Mouse (Mus musculus): ENCODE results near the gene Ctcf. TPM values are rescaled to one million over a fixed set of nuclear protein-coding genes. Genes with fewer than 3 reads are reported as not detected.

The Ctcf gene
- polyA plus RNA-seq, 1 experiment from 2014 or later: 80.9 TPM

- H3K9ac ChIP-seq (ENCODE audit: low read depth, low read length): no peak overlapping the region
- H3K27me3 ChIP-seq (replicated peaks; ENCODE audit: control insufficient read depth, insufficient read depth, low read length): no peaks in the 10 kb centered on the region
- 0 out of 2 replicates have a peak overlapping the region, but pooled peaks have one; percentile 34 for H3K27ac ChIP-seq (replicated peaks; ENCODE audit: low read depth, low read length)
- peak; percentile 76 for ATAC-seq (ENCODE audit: low read depth)
- H3K4me2 ChIP-seq (ENCODE audit: low read depth, low read length): no peak overlapping the region
- no peak overlapping the region for H3K4me3 ChIP-seq (ENCODE audit: low read depth, low read length)
- H3K4me1 ChIP-seq (ENCODE audit: control insufficient read depth, insufficient read depth, low read length): no peaks in the 10 kb centered on the region
- peak; percentile 82 for DNase-seq (ENCODE audit: low spot score)
- WGBS: 71% methylated on average over 6 of the region's 6 CpGs
- H3K9me3 ChIP-seq (ENCODE audit: control insufficient read depth, low read length): no peaks in the 10 kb centered on the region
- H3K36me3 ChIP-seq (ENCODE audit: control insufficient read depth, insufficient read depth, low read length): peaks cover 7% of the 10 kb centered on the region
Measured at GRCm38 (mm10) chr8:105715042-105715441, 78.7 kb downstream of the Ctcf start.

GRCm38 (mm10) chr8:105716302-105716945 lies 80.1 kb downstream of the Ctcf start:
- DNase-seq (ENCODE audit: low spot score): no peak
- H3K4me1 ChIP-seq (ENCODE audit: control insufficient read depth, insufficient read depth, low read length): no peaks in the 10 kb centered on the region
- H3K4me3 ChIP-seq (ENCODE audit: low read depth, low read length): no peak overlapping the region
- no peak for ATAC-seq (ENCODE audit: low read depth)
- no peak overlapping the region for H3K27ac ChIP-seq (replicated peaks; ENCODE audit: low read depth, low read length)
- WGBS: 96% methylated on average over 15 of the region's 15 CpGs
- H3K36me3 ChIP-seq (ENCODE audit: control insufficient read depth, insufficient read depth, low read length): peaks cover 7% of the 10 kb centered on the region
- H3K9ac ChIP-seq (ENCODE audit: low read depth, low read length): no peak overlapping the region
- H3K27me3 ChIP-seq (replicated peaks; ENCODE audit: control insufficient read depth, insufficient read depth, low read length): no peaks in the 10 kb centered on the region
- no peaks in the 10 kb centered on the region for H3K9me3 ChIP-seq (ENCODE audit: control insufficient read depth, low read length)
- H3K4me2 ChIP-seq (ENCODE audit: low read depth, low read length): no peak overlapping the region

DNA sequence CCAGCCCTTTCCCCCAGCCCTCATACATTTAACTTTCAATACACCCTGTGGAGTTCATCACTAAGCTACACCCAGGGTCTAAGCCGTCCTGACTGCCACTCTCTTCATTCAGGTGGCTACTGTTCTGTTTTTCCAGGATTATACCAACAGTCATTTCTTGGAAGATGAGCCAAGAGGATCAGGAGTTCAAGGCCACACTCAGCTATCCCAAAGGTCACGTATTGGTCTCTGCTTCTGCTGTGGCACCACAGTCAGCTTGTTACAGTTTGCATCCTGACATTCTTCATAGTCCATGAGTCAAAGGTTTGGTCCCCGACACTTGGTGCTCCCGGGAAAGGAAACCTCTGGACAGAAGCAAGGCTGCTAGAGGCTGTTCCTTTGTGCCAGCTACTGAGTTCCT lies 83.3 kb downstream of the Ctcf start:
- no peak overlapping the region for H3K4me3 ChIP-seq (ENCODE audit: low read depth, low read length)
- no peaks in the 10 kb centered on the region for H3K9me3 ChIP-seq (ENCODE audit: control insufficient read depth, low read length)
- no peaks in the 10 kb centered on the region for H3K27me3 ChIP-seq (replicated peaks; ENCODE audit: control insufficient read depth, insufficient read depth, low read length)
- no peak for DNase-seq (ENCODE audit: low spot score)
- no peak for ATAC-seq (ENCODE audit: low read depth)
- no peak overlapping the region for H3K27ac ChIP-seq (replicated peaks; ENCODE audit: low read depth, low read length)
- WGBS: 85% methylated on average over 4 of the region's 4 CpGs
- H3K9ac ChIP-seq (ENCODE audit: low read depth, low read length): no peak overlapping the region
- H3K36me3 ChIP-seq (ENCODE audit: control insufficient read depth, insufficient read depth, low read length): peaks cover 21% of the 10 kb centered on the region
- no peaks in the 10 kb centered on the region for H3K4me1 ChIP-seq (ENCODE audit: control insufficient read depth, insufficient read depth, low read length)
- H3K4me2 ChIP-seq (ENCODE audit: low read depth, low read length): no peak overlapping the region

GRCm38 (mm10) chr8:105722861-105723260 lies 86.5 kb downstream of the Ctcf start:
- Histone ChIP-seq H3K9ac (ENCODE audit: low read depth, low read length) (no peak overlapping the region), H3K4me1 (ENCODE audit: control insufficient read depth, insufficient read depth, low read length) (no peaks in the 10 kb centered on the region), H3K4me2 (ENCODE audit: low read depth, low read length) (no peak overlapping the region), H3K36me3 (ENCODE audit: control insufficient read depth, insufficient read depth, low read length) (peaks cover 29% of the 10 kb centered on the region), H3K9me3 (ENCODE audit: control insufficient read depth, low read length) (no peaks in the 10 kb centered on the region), H3K27me3 (replicated peaks; ENCODE audit: control insufficient read depth, insufficient read depth, low read length) (no peaks in the 10 kb centered on the region), H3K27ac (replicated peaks; ENCODE audit: low read depth, low read length) (no peak overlapping the region), H3K4me3 (ENCODE audit: low read depth, low read length) (no peak overlapping the region)
- no peak for DNase-seq (ENCODE audit: low spot score)
- 88% methylated on average over 9 of the region's 9 CpGs for WGBS
- ATAC-seq (ENCODE audit: low read depth): no peak

DNA sequence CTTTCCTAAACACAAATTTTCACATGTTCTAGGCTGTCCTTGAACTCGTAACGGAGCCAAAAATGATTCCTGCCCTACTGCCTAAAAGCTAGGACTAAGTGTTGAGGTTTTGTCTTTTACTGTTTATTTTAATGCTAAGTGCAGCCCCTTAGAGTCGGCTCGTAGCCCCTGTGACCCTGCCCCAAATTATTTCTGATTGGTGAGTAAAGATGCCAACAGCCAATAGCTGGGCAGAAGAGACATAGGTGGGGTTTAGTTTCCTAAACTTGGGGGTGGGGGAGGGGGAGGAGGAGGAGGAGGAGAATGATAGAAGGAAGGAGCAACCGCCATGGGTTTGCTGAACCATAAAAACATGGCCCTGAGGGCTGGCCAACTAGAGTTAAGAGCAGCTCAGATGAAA lies 89.4 kb downstream of the Ctcf start:
- DNase-seq (ENCODE audit: low spot score) (no peak), ATAC-seq (ENCODE audit: low read depth) (no peak)
- Histone ChIP-seq H3K27ac (replicated peaks; ENCODE audit: low read depth, low read length) (no peak overlapping the region), H3K36me3 (ENCODE audit: control insufficient read depth, insufficient read depth, low read length) (peaks cover 33% of the 10 kb centered on the region), H3K9ac (ENCODE audit: low read depth, low read length) (no peak overlapping the region), H3K9me3 (ENCODE audit: control insufficient read depth, low read length) (no peaks in the 10 kb centered on the region), H3K27me3 (replicated peaks; ENCODE audit: control insufficient read depth, insufficient read depth, low read length) (no peaks in the 10 kb centered on the region), H3K4me2 (ENCODE audit: low read depth, low read length) (no peak overlapping the region), H3K4me3 (ENCODE audit: low read depth, low read length) (no peak overlapping the region), H3K4me1 (ENCODE audit: control insufficient read depth, insufficient read depth, low read length) (no peaks in the 10 kb centered on the region)
- WGBS: 75% methylated on average over 5 of the region's 5 CpGs

DNA sequence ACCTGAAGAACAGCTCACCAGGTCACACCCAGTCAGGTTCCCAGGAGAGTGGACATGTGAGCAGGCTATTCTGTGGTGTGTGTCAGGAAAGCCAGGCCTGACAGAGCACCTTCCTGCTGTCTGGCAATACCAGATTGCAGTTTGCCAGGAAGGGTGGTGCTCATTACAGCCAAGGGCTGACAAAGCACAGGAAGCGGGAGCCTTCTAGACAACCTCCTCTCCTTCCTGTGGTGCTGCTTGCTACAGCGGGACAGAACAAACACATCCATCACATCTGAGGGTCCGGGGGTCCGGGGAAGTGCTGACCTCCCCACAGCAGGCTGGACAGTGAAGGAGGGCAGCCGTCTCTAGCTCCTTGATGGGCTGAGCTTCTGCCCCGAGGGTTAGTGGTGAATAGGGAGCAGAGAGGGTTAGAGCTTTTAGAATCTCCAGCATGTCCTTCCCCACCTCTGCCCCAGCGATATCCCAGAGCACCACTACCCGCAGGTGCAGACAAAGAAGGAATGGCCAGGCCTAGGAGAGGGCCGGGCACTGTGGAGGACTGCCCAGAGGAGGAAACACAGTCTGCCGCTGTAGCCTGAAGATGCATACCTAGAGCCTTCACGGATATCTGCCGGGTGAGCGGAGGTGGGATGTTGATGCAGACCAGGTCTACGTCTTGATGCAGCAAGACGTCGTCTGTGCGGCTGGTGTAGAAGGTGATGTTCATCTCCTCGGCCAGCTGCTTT lies 91.2 kb downstream of the Ctcf start:
- Histone ChIP-seq H3K27me3 (replicated peaks; ENCODE audit: control insufficient read depth, insufficient read depth, low read length) (no peaks in the 10 kb centered on the region), H3K9me3 (ENCODE audit: control insufficient read depth, low read length) (no peaks in the 10 kb centered on the region), H3K4me2 (ENCODE audit: low read depth, low read length) (no peak overlapping the region), H3K4me3 (ENCODE audit: low read depth, low read length) (no peak overlapping the region), H3K36me3 (ENCODE audit: control insufficient read depth, insufficient read depth, low read length) (peaks cover 33% of the 10 kb centered on the region), H3K9ac (ENCODE audit: low read depth, low read length) (no peak overlapping the region; the same call in 1 of the 2 replicates), H3K27ac (replicated peaks; ENCODE audit: low read depth, low read length) (no peak overlapping the region), H3K4me1 (ENCODE audit: control insufficient read depth, insufficient read depth, low read length) (no peaks in the 10 kb centered on the region)
- peak; percentile 42 for DNase-seq (ENCODE audit: low spot score)
- no peak for ATAC-seq (ENCODE audit: low read depth)
- 86% methylated on average over 18 of the region's 18 CpGs for WGBS

DNA sequence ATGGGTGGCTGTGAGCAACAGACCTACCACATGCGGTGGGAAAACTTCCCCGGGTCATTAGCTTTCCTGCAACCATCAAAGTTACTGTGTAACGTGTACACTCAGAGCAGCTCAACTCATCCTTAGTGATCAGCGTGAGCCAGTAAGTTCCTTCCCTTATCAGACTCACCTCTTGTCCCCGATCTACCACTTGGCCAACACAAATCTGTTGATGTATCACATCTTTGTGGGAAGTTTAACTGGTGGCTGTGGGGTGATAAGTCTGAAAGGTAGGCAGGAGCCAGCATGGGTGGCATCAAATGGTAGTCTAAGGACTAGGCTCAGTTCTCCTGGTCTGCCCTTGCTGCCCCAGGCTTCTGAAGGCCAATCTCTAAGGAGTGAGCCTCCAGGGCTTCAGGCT lies 95.8 kb downstream of the Ctcf start:
- ATAC-seq (ENCODE audit: low read depth) (no peak), DNase-seq (ENCODE audit: low spot score) (no peak)
- Histone ChIP-seq H3K9me3 (ENCODE audit: control insufficient read depth, low read length) (no peaks in the 10 kb centered on the region), H3K9ac (ENCODE audit: low read depth, low read length) (no peak overlapping the region), H3K4me1 (ENCODE audit: control insufficient read depth, insufficient read depth, low read length) (no peaks in the 10 kb centered on the region), H3K36me3 (ENCODE audit: control insufficient read depth, insufficient read depth, low read length) (peaks cover 8% of the 10 kb centered on the region; the same call in 1 of the 2 replicates), H3K27me3 (replicated peaks; ENCODE audit: control insufficient read depth, insufficient read depth, low read length) (no peaks in the 10 kb centered on the region), H3K27ac (replicated peaks; ENCODE audit: low read depth, low read length) (no peak overlapping the region), H3K4me3 (ENCODE audit: low read depth, low read length) (no peak overlapping the region), H3K4me2 (ENCODE audit: low read depth, low read length) (no peak overlapping the region)
- 95% methylated on average over 5 of the region's 5 CpGs for WGBS
